Mouse (Mus musculus) CH12.LX (cell line): ENCODE results near the gene Pakap.

Experiments used
- CHD2 ChIP-seq: IDR thresholded peaks from 2 replicates; pipeline ENCODE4 v1.6.1; 2011; ENCODE audit warnings: low read length, improper control_type of control experiment
- CTCF ChIP-seq, 2 experiments: IDR thresholded peaks in 1 of 2; conservative IDR thresholded peaks in 1 of 2; 2 replicates each; pipeline ENCODE4 v1.5.1; 2011 to 2012; ENCODE audit warnings: low read depth in 2 of 2, low read length in 2 of 2, improper control_type of control experiment in 1 of 2, inconsistent platforms in 1 of 2, mild to moderate bottlenecking in 1 of 2, moderate library complexity in 1 of 2
- E2F4 ChIP-seq: IDR thresholded peaks from 2 replicates; pipeline ENCODE4 v1.6.1; 2011; ENCODE audit warnings: low read depth, low read length, improper control_type of control experiment; ENCODE audit not compliant: insufficient replicate concordance
- ELF1 ChIP-seq: IDR thresholded peaks from 2 replicates; pipeline ENCODE4 v1.6.1; 2014; ENCODE audit warnings: low read depth, mild to moderate bottlenecking, inconsistent platforms, low read length, improper control_type of control experiment
- HCFC1 ChIP-seq: IDR thresholded peaks from 2 replicates; pipeline ENCODE4 v1.6.1; 2012; ENCODE audit warnings: low read depth, mild to moderate bottlenecking, inconsistent platforms, low read length, improper control_type of control experiment
- KAT2A ChIP-seq: IDR thresholded peaks from 2 replicates; pipeline ENCODE4 v1.6.1; 2012; ENCODE audit warnings: low read length, improper control_type of control experiment, inconsistent platforms; ENCODE audit not compliant: insufficient replicate concordance
- MAX ChIP-seq: IDR thresholded peaks from 2 replicates; pipeline ENCODE4 v1.6.1; 2011; ENCODE audit warnings: low read length, improper control_type of control experiment
- MEF2A ChIP-seq: IDR thresholded peaks from 2 replicates; pipeline ENCODE4 v1.6.1; 2014; ENCODE audit warnings: low read depth, mild to moderate bottlenecking, inconsistent platforms, low read length, improper control_type of control experiment, borderline replicate concordance
- NRF1 ChIP-seq: IDR thresholded peaks from 2 replicates; pipeline ENCODE4 v1.6.1; 2014; ENCODE audit warnings: low read depth, mild to moderate bottlenecking, inconsistent platforms, low read length, improper control_type of control experiment, moderate library complexity
- POLR2A ChIP-seq: IDR thresholded peaks from 2 replicates; pipeline ENCODE4 v1.6.1; 2011; ENCODE audit warnings: low read depth, mild to moderate bottlenecking, improper control_type of control experiment, low read length
- RAD21 ChIP-seq: IDR thresholded peaks from 2 replicates; pipeline ENCODE4 v1.6.1; 2011; ENCODE audit warnings: low read depth, mild to moderate bottlenecking, low read length, improper control_type of control experiment, moderate library complexity
- USF1 ChIP-seq: IDR thresholded peaks from 2 replicates; pipeline ENCODE4 v1.6.1; 2014; ENCODE audit warnings: low read depth, mild to moderate bottlenecking, inconsistent platforms, low read length, improper control_type of control experiment
- ZNF384 ChIP-seq: IDR thresholded peaks from 2 replicates; pipeline ENCODE4 v1.6.1; 2012; ENCODE audit warnings: low read depth, low read length, improper control_type of control experiment, inconsistent platforms

GRCm38 (mm10) chr4:57638941-57639340 lies 71.0 kb downstream of the Pakap start:
- TF ChIP-seq NRF1 (no peak), CTCF (conservative IDR thresholded peaks at IDR 0.05 in 1 of 2, IDR thresholded peaks at IDR 0.05 in 1 of 2; ENCODE audit: low read depth in 2 of 2, low read length in 2 of 2) (no peak), KAT2A (no peak), HCFC1 (no peak), ZNF384 (no peak), E2F4 (no peak), MAX (no peak), CHD2 (no peak), POLR2A (no peak), ELF1 (no peak), MEF2A (no peak), RAD21 (no peak), USF1 (no peak)
